Mouse (Mus musculus) adrenal gland, postnatal 4 days (tissue): ENCODE measurements around the gene Fahd1. TPM values are rescaled to one million over a fixed set of nuclear protein-coding genes. Genes with fewer than 3 reads are reported as not detected.

Experiments used
- DNase-seq, 2 experiments: peaks; one replicate each; pipeline ENCODE4 v3.0.0; 2021 to 2022; ENCODE audit warnings: low spot score in 2 of 2, mixed read lengths in 2 of 2
- total RNA-seq, 2 experiments: library from RNA; stranded (reverse); gene quantifications; 2 replicates each; pipeline ENCODE4 v1.2.3; 2021

The Fahd1 gene
- total RNA-seq, 2 experiments from 2014 or later: 28.9 to 30.5 TPM

DNA sequence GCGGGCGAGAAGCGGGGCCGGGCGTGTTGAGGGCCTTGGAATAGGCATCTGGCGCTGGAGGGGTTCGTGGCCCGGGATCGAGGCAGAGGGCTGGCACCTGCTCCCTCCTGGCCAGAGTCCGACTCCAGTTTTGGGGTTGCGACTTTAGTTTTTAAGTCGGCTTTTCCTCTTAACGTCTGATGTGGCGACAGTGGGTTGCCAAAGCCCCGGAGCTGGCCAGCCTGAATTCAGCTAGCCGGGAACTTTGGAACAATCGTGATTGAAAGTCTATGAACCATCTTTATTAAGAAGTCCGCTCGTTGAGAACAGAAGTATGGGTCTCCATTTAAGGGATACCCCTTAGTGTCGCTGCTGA, 586 bp upstream of the Fahd1 start:
- DNase-seq: no peak

DNA sequence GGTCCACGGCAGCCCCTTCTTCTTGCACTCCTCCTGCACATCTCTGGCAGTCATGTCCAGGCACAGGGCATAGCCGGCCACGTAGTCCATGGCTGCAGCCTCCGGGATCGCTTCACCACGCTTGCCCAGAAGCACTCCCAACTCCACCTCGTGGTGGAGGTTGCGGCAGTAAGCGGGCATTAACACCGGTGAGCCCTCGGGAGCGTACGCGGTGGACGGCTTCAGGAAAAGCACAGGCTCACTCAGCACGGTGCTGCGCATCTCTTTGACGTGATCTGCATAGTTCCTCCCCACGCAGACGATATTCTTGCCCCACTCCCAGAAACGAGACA, 465 bp downstream of the Fahd1 start:
- no peak for DNase-seq

DNA sequence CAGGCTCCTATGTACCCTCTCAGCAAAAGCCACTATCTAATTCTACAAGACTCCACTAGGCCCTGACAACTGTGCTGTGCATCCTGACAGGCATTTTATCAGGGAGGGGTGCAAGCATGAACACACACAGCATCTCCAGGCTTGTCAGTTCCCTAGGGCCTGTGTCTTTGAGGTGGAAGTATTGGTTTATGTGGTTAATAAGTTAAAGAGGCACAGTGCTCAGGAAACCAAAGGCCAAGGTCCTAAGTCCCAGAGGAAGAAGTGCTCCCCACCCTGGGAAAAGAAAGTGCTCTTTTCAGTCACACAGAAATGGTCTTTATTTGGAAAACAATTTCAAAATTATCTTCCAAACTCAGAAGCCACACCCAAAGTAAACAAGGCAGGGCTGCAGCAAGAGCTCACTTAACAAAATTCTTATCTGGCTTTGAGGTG, 1.5 kb downstream of the Fahd1 start:
- no peak for DNase-seq

DNA sequence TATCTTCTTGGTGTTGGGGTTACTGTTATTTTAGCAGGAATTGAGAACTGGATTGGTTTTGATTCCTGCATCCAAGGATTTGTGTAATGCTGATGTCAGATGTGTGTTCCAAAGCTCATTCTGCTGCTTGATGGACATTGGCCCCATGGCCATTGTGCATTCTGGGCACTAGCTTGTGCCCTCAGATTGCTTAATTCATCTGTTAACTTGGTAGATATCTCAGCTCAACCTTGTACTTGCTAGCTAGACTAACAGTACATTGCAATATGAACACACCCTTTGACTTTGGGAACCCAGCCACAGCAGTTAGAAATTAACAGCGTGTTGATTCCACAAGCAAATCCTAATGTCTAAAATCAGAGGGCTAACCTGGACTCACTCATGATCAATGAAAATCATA, 2.8 kb downstream of the Fahd1 start:
- DNase-seq: no peak

DNA sequence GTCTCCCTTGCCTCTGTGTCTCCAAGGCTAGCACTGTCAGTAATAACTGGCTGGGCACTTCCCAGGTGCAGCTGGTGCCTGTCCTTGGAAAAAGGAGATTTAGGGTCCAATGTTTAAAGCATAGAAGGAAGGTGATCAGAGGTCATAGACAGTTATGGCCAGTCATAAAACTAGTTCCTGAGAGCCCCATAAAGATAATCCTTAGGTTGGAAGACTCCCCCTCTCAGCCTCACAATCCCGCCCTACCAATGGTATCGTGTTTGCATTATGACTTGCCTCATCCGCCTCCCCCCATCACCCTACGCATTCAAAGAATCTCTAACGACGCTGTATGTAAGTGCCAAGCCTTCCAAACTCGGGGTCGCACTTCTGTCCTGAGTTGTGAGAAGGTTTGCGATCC, 5.6 kb downstream of the Fahd1 start:
- no peak for DNase-seq

DNA sequence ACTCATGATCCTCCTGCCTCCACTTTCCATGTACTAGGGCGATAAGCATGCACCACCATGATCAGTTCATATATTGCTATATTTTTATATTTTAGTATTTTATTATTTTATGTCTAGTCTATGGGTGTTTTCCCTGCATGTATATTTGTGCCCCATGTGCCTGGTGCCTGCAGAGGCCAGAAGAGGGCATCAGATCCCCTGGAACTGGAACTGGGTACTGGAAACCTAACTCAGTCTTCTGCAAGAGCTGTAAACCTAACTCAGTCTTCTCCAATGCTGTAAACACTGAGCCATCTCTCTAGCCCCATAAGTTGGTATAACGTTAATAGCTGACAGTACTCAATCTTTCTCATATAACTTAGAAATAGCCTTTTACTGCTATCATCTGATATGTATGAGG, 7.5 kb downstream of the Fahd1 start:
- no peak for DNase-seq

DNA sequence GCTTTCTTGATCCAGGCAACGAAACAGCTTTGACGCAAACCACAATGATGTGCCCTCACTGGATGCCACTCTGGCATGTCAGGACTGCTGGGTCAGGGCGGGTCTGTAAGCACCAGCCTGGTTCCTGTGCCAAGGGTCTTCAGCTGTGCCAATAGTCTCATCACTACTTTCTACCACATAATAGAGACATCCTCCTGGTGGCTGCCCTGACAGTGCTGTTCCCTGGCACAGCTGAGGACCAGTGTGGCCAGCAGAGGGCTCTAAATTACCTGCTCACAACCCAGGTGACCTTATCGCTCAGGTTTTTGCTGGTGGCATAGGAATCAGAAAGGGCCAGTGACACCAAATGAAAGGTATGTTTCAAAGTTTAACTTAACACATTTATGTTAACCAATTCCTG, 9.0 kb downstream of the Fahd1 start:
- no peak for DNase-seq

DNA sequence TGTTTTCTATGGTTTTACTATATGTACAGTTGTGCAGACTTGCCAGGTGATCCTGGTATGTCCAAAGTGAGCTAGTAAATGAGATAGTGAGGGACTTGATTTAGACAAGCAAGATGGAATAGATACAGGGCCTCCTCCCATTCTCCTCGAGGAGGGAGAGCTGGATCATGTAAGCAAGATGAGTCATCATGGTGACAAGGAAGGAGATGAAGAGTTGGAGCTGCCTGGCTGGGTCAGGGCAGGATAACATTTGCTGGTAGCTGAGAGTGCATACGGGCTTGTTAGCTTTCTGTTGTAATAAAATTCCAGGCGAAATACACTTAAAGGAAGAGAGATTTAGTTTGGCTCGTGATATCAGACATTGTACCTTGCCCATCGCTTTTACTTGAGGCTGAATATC, 9.8 kb downstream of the Fahd1 start:
- DNase-seq: no peak

DNA sequence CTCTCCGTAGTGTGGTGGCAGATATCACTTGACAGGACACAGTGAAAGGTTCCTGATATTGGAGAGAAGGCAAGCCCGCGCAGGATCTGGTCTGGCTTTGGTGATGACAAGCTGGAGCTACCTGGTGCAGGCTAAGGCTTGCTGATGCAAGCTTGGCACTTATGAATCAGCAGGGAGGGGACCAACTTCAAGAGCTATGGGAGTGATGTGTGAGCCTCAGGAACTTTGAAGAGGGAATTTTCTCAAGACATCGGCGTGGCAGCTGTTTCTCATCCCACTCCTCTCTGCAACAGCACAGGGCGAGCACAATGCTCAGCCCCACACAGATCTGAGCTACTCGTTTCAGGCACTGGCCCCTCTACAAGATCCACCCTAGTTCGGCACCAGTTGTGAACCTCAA, 10.3 kb downstream of the Fahd1 start, which contains the start of gene Hagh:
Gene Hagh (plus strand): TSS at position 302 of the 400 bp plus-strand sequence.
- DNase-seq: no peak

DNA sequence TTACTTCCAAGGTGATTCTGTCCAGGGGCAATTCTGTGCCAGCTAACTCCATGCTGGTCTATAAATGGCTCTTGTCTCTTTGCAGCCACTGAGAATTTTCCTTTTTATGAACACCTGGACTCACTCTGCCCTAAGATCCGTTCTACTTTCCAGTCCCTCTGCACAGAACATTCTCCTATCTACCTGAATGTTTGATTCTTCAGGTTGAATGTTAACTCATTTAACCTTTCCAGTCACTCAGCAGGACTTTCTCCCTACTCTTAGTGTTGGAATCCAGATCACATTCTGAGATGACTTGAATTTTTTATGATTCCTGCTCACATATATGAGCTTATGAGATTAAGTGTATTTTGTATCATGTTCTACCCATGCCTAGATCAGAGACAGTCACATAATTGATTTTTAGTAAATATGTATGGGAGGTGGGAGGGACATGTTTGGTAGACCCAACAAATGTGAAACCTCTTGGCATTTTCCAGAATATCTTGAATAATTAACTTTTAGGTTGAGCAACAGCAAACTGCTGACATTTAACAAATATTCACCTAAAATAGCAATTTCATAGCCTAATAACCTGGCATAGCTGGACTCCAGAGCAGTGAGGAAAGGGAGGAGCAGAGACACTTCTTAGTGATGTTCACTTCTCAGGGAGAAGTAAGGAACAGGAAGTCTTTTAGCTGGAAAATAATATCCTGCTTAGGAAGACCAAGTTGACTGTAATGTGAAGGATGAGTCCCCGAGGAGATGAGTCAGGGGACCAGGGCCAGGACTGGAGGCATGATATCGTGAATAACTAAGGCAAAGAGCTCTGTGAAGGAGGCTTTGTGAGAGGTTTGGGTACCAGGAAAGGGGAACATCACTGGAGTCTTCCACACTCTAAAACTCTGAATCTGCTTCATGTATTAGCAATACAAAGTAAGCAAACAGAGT, 28.5 kb downstream of the Fahd1 start:
- no peak for DNase-seq

DNA sequence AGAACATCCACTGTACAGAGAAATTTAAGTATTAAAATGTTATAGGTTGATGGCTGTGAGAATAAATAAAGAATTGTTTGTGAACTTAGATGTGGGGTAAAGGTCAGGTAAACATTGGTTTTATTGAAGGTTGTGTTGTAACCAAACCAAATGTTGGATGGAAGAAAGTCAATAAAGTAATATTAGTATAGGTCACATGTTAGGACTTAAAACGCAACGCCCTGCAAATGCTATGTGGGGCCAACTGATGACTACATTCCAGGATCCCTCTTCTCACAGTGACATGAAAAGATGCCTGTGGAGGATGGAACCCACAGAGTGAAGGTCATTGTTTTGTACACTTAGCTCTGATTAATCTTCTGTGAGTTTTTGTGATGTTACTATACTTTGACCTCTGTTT, 30.7 kb downstream of the Fahd1 start:
- DNase-seq: no peak

DNA sequence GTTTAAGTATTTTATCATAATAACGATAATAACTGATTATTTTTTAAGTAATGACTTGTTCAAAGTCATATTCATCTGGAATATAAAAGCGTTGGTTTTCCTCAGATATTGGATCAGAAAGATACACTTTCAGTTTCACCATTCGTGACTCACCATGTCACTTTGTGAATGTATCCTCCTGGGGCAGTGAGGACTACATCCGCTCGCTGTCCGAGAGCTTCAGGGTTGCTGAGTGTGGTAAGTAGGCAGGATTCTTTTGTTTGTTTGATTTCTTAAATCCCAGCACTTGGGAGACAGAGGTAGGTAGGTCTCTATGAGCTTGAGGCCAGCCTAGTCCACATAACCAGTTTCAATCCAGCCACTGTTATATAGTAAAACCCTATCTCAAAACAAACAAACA, 32.0 kb downstream of the Fahd1 start:
- DNase-seq: no peak

DNA sequence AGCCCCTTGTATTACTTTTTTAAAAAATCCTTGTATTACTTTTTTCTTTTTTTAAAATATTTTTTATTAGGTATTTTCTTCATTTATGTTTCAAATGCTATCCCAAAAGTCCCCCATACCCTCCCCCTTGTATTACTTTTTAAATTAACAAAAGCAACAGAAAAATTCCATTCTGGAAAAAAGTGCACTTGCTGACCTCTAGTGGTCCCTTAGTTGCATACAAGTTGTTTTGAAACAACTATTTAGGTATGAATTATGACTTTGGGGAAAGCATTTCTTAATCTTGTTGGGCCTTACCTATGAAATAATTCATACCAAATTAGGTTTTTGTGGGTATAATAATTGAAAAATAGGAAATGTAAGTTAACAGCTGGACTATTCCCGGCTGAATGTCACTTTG, 32.7 kb downstream of the Fahd1 start:
- DNase-seq: no peak

DNA sequence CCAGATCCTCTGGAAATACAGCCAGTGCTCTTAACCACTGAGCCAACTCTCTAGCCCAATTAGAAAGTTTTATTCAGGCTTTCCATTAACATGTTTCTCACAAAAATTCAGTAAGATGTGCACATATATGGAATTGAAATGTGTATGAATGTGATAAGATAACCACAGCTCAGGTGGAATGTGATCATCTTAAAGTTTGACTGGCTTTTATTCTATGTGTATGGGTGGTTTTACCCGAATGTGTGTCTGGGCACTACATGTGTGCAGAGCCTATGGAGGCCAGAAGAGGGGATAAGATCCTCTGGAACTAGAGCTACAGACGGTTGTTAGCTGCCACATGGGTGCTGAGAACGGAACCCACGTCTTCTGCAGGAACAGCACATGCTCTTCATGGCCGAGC, 34.9 kb downstream of the Fahd1 start:
- DNase-seq: no peak

DNA sequence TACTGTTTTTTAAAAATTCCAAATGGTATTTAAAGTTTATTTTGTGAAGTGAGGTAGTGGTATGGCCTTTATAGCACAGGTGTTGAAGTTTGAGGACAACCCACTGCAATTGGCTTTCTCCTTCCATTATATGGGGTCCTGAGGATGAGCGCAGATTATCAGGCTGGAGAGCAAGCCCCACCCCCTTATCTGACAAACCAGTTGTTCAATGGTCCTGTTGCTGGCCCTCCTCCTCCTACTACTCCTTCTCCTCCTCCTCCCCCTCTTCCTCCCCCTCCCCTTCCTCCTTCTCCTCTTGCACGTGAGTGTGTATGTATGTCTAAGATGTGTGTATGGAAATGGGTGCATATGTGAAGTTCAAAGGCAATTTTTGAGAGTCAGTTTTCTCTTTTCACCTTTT, 37.9 kb downstream of the Fahd1 start:
- no peak for DNase-seq

DNA sequence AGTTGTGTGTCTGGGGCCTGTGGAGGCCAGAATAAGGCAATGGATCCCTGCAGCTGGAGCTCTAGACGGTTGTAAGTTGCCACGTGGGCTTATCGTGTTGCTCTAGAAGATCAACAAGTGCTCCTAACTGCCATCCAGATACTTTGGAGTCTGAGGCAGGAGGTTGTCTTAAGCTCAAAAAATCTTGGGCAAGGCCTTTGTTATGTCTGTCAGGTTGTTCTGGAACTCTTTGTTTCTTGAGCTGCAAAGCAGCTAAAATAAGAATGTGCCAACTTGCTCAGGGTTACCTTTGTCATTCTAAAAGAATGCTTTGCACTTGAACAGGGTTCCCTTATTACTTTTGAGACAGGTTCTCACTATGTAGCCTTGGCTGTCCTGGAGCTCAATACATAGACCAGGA, 39.0 kb downstream of the Fahd1 start:
- no peak for DNase-seq

DNA sequence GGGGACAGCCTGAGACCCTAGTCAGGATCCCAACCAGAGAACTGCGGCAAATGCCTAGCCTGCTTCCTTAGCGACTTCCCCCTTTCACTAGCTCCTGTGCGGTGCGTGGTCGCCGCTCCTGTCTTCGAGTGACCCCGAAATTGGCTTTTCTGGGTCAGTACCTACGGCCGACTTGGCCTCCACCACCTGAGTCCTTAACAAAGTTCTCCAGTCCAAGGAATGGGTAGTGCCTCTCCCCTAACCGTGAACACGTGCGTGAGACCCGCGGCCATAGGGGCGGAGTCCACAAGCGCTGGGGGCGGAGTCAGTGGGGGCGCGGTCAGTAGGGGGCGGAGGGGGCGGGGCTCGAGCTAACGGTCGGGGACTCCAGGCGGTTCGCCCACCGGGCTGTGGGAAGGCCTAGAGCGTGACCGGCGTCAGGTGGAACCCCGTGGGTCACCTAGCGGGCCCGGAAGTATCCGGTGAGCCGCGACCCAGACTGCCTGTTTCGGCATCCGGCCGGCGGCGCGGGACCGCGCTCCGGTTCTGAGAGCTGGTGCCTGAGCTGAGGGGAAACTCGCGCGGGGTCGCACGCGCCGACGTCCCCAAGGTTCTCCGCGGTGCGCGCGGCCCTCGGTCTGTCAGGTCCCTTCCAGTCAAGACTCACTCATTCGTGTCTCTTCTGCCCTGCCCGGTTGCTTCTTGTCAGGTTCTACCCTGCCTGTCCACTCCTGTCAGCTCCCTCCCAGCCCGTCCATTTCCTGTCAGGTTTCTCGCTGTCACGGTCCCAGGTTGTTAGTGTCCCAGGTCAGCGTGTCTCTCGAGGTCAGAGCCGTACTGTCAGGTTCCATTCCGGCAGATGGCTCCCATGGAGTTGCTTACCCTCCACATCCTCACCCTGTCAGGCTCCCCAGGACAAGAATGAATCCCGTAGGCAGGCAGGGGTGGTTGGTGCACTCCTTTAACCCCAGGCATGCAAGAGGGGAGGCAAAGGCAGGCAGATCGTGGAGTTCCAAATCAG, 45.9 kb downstream of the Fahd1 start, which contains the start of gene Meiob:
Gene Meiob (plus strand): TSS at position 338 of the 1,000 bp plus-strand sequence.
- DNase-seq: peak; percentile 52 to 63

DNA sequence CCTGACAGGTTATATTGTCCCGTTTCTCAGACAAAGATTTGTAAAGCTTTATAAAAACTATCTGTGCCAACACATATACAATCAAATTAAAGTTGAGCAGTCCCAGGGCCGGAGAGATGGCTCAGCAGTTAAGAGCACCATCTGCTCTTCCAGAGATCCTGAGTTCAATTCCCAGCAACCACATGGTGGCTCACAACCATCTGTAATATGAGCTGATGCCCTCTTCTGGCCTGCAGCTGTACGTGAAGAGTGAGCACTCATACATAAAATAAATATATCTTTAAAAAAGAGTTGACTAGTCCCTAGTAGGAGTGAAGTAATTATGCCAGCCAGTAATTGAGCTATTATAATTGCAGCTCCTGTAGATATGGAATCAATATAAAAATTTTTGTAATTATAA, 49.6 kb downstream of the Fahd1 start:
- no peak for DNase-seq

DNA sequence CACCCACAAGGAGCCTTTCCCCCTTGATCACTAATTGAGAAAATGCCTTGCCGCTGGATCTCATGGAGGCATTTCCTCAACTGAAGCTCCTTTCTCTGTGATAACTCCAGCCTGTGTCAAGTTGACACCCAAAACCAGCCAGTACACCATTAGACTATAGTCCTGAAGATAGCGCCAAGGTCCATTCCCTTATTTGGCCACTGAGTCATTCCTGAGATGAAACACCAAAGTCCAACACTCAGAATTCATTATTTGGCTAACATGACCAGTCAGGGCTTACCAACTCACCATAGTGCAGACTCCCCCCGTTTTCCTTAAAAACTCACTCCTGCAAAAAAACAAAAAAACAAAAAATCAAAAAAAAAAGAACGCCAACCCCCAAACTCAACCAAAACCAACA, 50.7 kb downstream of the Fahd1 start:
- DNase-seq: no peak
